Mouse (Mus musculus): Measurements from ENCODE around the gene Prkcz. TPM values are rescaled to one million over a fixed set of nuclear protein-coding genes. Genes with fewer than 3 reads are reported as not detected.
"Not testable (repeated sequence)": the region's sequence is repeated elsewhere in the genome, so short reads cannot be mapped to it uniquely, and the experiment has no call there.

Gene Prkcz
- polyA plus RNA-seq, 1 experiment from 2014 or later = 9.2 TPM

GRCm38 (mm10) chr4:155354546-155354945, 6.6 kb downstream of the Prkcz start:
- no peak for ATAC-seq (ENCODE audit: low FRiP score, low read depth)
- H3K27me3 ChIP-seq = peaks cover 40% of the 10 kb centered on the region
- H3K9me3 ChIP-seq = no peaks in the 10 kb centered on the region
- no peak overlapping the region for H3K4me2 ChIP-seq (replicated peaks)
- H3K27ac ChIP-seq = no peak overlapping the region
- 72% methylated on average over 7 of the region's 7 CpGs for WGBS
- H3K9ac ChIP-seq = no peak overlapping the region
- peaks cover 4% of the 10 kb centered on the region; the same call in 1 of the 2 replicates for H3K4me1 ChIP-seq
- H3K4me3 ChIP-seq = no peak overlapping the region
- H3K36me3 ChIP-seq = no peaks in the 10 kb centered on the region

GRCm38 (mm10) chr4:155354035-155354434, 7.1 kb downstream of the Prkcz start:
- 87% methylated on average over 6 of the region's 6 CpGs for WGBS
- Histone ChIP-seq H3K36me3 (no peaks in the 10 kb centered on the region), H3K9ac (no peak overlapping the region), H3K27ac (no peak overlapping the region), H3K27me3 (peaks cover 34% of the 10 kb centered on the region), H3K9me3 (no peaks in the 10 kb centered on the region), H3K4me1 (peaks cover 4% of the 10 kb centered on the region; the same call in 1 of the 2 replicates), H3K4me3 (no peak overlapping the region), H3K4me2 (replicated peaks) (no peak overlapping the region)
- no peak for ATAC-seq (ENCODE audit: low FRiP score, low read depth)

- Histone ChIP-seq H3K9me3 (no peaks in the 10 kb centered on the region), H3K27me3 (peaks cover 20% of the 10 kb centered on the region), H3K9ac (no peak overlapping the region), H3K36me3 (no peaks in the 10 kb centered on the region), H3K4me1 (peaks cover 4% of the 10 kb centered on the region; the same call in 1 of the 2 replicates), H3K27ac (no peak overlapping the region), H3K4me2 (replicated peaks) (no peak overlapping the region), H3K4me3 (no peak overlapping the region)
- no peak for ATAC-seq (ENCODE audit: low FRiP score, low read depth)
- WGBS = 83% methylated on average over 3 of the region's 3 CpGs
Observed at GRCm38 (mm10) chr4:155352581-155352980, 8.6 kb downstream of the Prkcz start.

- Histone ChIP-seq H3K4me2 (replicated peaks) (peak overlapping the region; percentile 93; the same call in 1 of the 2 replicates), H3K9ac (no peak overlapping the region), H3K9me3 (no peaks in the 10 kb centered on the region), H3K27ac (no peak overlapping the region), H3K4me3 (no peak overlapping the region), H3K36me3 (no peaks in the 10 kb centered on the region), H3K27me3 (peaks cover 47% of the 10 kb centered on the region), H3K4me1 (peaks cover 19% of the 10 kb centered on the region)
- ATAC-seq (ENCODE audit: low FRiP score, low read depth) = no peak
- WGBS = 88% methylated on average over 12 of the region's 12 CpGs
Observed at GRCm38 (mm10) chr4:155346350-155346749, 14.8 kb downstream of the Prkcz start.

GRCm38 (mm10) chr4:155345608-155345953, 15.6 kb downstream of the Prkcz start:
- H3K4me3 ChIP-seq = peak overlapping the region; percentile 56
- H3K36me3 ChIP-seq = no peaks in the 10 kb centered on the region
- ATAC-seq (ENCODE audit: low FRiP score, low read depth) = peak; percentile 51
- WGBS = 4% methylated on average over 16 of the region's 16 CpGs
- H3K9me3 ChIP-seq = no peaks in the 10 kb centered on the region
- peak overlapping the region; percentile 70 for H3K9ac ChIP-seq
- H3K4me1 ChIP-seq = peaks cover 19% of the 10 kb centered on the region
- peaks cover 47% of the 10 kb centered on the region for H3K27me3 ChIP-seq
- no peak overlapping the region for H3K27ac ChIP-seq
- H3K4me2 ChIP-seq (replicated peaks) = peak overlapping the region; percentile 93

GRCm38 (mm10) chr4:155344716-155345607, 16.2 kb downstream of the Prkcz start:
- peak; percentile 32; the same call in 1 of the 2 replicates for ATAC-seq (ENCODE audit: low FRiP score, low read depth)
- WGBS = 11% methylated on average over 47 of the region's 47 CpGs
- Histone ChIP-seq H3K4me2 (replicated peaks) (peak overlapping the region; percentile 93), H3K36me3 (no peaks in the 10 kb centered on the region), H3K4me3 (peak overlapping the region; percentile 56), H3K27ac (no peak overlapping the region), H3K9me3 (no peaks in the 10 kb centered on the region), H3K9ac (peak overlapping the region; percentile 70), H3K27me3 (peaks cover 47% of the 10 kb centered on the region), H3K4me1 (peaks cover 19% of the 10 kb centered on the region)

GRCm38 (mm10) chr4:155344299-155344600, 16.9 kb downstream of the Prkcz start:
- Histone ChIP-seq H3K9ac (peak overlapping the region; percentile 70), H3K4me1 (peaks cover 19% of the 10 kb centered on the region), H3K27ac (no peak overlapping the region), H3K4me3 (peak overlapping the region; percentile 56), H3K4me2 (replicated peaks) (peak overlapping the region; percentile 93), H3K36me3 (no peaks in the 10 kb centered on the region), H3K9me3 (no peaks in the 10 kb centered on the region), H3K27me3 (peaks cover 47% of the 10 kb centered on the region)
- no peak for ATAC-seq (ENCODE audit: low FRiP score, low read depth)
- WGBS = 60% methylated on average over 3 of the region's 3 CpGs

- no peaks in the 10 kb centered on the region for H3K9me3 ChIP-seq
- H3K9ac ChIP-seq = no peak overlapping the region
Observed at GRCm38 (mm10) chr4:155343415-155344298, 17.5 kb downstream of the Prkcz start.

GRCm38 (mm10) chr4:155336284-155337050, 24.7 kb downstream of the Prkcz start:
- H3K4me1 ChIP-seq = no peaks in the 10 kb centered on the region
- H3K9ac ChIP-seq = no peak overlapping the region
- 89% methylated on average over 12 of the region's 12 CpGs for WGBS
- H3K9me3 ChIP-seq = no peaks in the 10 kb centered on the region
- no peak overlapping the region for H3K4me3 ChIP-seq
- no peak overlapping the region for H3K27ac ChIP-seq
- no peaks in the 10 kb centered on the region for H3K27me3 ChIP-seq
- H3K36me3 ChIP-seq = no peaks in the 10 kb centered on the region
- H3K4me2 ChIP-seq (replicated peaks) = no peak overlapping the region
- ATAC-seq (ENCODE audit: low FRiP score, low read depth) = no peak

More at GRCm38 (mm10) chr4:155343415-155344298, 17.5 kb downstream of the Prkcz start:
- Histone ChIP-seq H3K4me1 (peaks cover 19% of the 10 kb centered on the region), H3K36me3 (no peaks in the 10 kb centered on the region), H3K27me3 (peaks cover 47% of the 10 kb centered on the region), H3K4me3 (0 out of 2 replicates have a peak overlapping the region, but pooled peaks have one; percentile 56), H3K4me2 (replicated peaks) (peak overlapping the region; percentile 93; the same call in 1 of the 2 replicates), H3K27ac (no peak overlapping the region)
- 75% methylated on average over 14 of the region's 14 CpGs for WGBS
- no peak for ATAC-seq (ENCODE audit: low FRiP score, low read depth)

GRCm38 (mm10) chr4:155332253-155332652, 28.9 kb downstream of the Prkcz start:
- Histone ChIP-seq H3K27ac (no peak overlapping the region), H3K9ac (no peak overlapping the region), H3K9me3 (no peaks in the 10 kb centered on the region), H3K4me2 (replicated peaks) (no peak overlapping the region), H3K27me3 (no peaks in the 10 kb centered on the region), H3K4me1 (no peaks in the 10 kb centered on the region), H3K4me3 (no peak overlapping the region), H3K36me3 (no peaks in the 10 kb centered on the region)
- 71% methylated on average over 7 of the region's 7 CpGs for WGBS
- ATAC-seq (ENCODE audit: low FRiP score, low read depth) = no peak

- H3K27me3 ChIP-seq; H3K27ac ChIP-seq; H3K4me2 ChIP-seq (replicated peaks); ATAC-seq (ENCODE audit: low FRiP score, low read depth); H3K9ac ChIP-seq; H3K36me3 ChIP-seq; H3K4me1 ChIP-seq; H3K4me3 ChIP-seq; H3K9me3 ChIP-seq: not testable (repeated sequence)
- 88% methylated on average over 11 of the region's 11 CpGs for WGBS
Observed at GRCm38 (mm10) chr4:155328385-155328784, 32.8 kb downstream of the Prkcz start.
